Mouse (Mus musculus) heart, adult 18-20 months (tissue): ENCODE measurements around the gene Epb41l3. TPM values are rescaled to one million over a fixed set of nuclear protein-coding genes. Genes with fewer than 3 reads are reported as not detected.
"Not testable (repeated sequence)": the region's sequence is repeated elsewhere in the genome, so short reads cannot be mapped to it uniquely, and the experiment has no call there.

Source experiments
- DNase-seq, 2 experiments: peaks; one replicate each; pipeline ENCODE4 v3.0.0; 2021 to 2022; ENCODE audit warnings: mixed read lengths in 1 of 2
- total RNA-seq, 2 experiments: library from RNA; stranded (reverse); gene quantifications; 2 replicates each; pipeline ENCODE4 v1.2.3; 2021

Gene Epb41l3
- total RNA-seq, 2 experiments from 2014 or later = 15.0 to 16.2 TPM

DNA sequence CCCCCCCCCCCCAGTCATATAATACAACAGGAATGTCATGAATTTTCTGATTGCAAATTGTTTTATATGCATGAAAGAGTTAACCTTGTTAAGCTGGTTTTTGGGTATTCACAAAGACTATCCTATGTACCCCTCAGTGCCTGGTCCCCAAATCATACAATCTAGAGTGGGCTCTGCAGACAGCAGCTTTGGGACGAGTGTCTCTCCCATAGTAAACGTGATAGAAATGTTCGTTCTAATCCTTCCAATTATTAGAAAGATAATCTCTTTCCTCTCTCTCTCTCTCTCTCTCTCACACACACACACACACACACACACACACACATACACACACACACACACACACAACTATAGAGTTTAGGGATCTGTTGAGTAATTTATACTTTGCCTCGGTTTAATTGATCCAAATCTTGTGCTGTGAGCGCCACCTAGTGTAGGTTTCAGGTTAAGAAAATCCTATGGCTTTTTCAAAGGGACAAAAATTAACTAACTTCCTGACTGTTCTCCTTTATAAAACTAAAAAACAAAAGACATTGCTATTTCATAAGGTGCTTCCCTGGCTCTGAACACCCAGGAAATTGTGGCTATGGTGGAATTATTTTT is 30.4 kb downstream of the Epb41l3 start:
- peak; percentile 26 to 77 for DNase-seq

DNA sequence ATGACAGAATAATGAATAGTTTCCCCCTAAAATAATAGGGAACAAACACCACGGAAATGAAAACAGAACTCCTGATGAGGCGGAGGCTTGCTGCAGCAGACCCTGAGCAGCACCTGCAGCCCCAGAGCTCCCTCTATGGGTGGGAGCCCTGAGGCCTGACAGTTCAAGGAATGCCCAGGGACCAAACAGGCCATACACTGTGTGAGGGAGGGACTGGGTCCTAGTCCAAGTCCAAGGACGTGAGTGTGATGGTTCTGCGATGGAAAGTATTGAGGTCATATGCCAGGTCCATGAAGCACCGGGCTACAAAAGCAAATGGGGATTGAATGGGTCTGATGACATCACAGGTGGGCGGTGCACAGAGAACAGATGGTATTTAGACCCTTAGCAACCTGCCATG is 33.7 kb downstream of the Epb41l3 start:
- no peak for DNase-seq

DNA sequence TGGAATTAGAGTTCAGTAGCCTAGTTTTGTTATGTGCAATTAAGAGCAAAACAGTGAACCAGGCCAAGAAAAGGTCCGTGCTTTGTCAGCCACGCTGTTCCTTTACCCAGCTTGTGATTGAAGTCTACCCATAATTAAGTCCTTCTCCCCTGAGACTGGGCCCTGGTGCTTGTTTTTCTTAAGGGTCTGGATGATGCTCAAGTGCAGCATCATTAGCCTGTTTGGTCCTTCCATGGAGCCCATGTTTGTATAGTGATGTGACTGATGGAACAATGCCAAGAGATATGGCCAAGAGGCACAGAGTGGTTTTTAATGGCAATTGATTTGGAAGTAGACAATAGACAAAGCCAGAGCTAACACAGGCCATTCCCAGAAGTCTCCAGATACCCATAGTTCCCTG is 36.7 kb downstream of the Epb41l3 start:
- DNase-seq = no peak

DNA sequence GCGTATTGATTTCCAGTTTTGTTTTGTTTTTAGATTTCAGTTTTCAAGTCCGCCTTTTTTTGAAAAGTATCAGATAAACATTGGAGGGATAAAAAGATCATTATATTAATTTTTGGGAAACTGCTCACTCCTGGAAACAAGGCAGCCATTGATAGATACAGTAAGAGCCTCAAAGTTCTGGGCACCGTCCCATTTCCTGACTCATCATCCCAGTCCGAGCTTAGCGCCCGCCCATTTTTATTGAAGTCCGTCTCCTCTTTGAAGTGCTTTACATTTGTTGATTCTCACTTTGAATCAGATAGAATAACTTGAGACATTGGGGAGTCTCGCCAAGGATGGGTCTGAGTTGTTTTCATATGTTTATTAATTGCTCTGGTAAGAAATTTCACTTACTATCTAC is 43.7 kb downstream of the Epb41l3 start:
- no peak for DNase-seq

DNA sequence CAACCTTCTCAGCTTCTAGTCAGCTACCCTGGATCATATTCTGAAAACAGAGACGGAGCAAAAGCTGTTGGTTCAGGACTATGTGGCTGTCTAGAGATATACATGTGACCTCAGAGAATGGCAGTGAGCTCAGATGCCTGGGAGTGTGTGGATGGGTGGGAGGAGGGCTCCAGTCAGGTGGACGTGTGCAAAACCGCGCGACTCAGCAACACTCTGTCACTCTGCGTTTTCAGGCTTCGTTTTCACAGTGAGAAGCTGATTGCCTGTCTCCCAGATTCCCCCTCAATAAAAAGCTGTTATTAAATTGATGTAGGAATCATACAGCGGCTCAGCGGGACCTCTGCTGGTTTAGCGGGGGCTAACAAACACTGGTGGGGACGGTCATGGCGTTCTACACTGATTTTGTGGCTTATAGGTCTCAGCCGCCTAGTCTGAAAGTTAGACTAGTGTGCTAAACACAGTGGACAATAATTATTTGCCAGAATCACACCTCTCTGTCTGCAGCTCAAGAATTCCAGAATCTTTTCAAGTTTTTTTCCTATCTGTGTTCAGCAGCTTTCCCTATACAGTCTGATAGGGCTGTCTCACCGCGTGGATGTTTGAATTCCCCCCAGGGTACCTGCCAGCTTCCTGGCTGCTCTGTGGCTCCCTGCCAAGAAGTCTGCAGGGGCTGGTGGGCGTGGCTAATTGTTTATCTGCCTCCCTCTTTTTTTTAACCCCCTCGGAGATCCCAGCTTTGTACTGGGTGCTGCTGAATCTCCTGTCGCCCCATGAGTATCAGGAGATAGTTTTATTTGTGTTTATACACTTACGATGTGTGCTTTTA is 45.3 kb downstream of the Epb41l3 start:
- no peak for DNase-seq

DNA sequence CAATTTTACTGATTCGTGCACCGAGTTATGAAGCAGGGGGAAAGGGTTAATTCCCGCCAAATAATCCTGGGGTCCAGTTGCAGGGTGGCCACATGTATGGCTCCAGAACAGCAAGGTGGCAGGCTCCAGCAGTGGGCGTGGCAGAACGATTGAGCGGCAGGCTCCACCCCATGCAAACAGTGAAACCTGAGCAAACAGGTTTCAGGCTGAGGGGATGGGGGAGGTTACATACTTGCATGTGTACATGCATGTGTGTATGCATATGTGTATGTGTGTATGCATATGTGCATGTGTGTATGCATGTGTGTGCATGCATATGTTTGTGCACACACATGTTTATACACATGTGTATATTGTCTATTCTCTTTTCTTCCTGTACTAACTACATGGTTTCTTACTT is 46.9 kb downstream of the Epb41l3 start:
- DNase-seq = not testable (repeated sequence)

DNA sequence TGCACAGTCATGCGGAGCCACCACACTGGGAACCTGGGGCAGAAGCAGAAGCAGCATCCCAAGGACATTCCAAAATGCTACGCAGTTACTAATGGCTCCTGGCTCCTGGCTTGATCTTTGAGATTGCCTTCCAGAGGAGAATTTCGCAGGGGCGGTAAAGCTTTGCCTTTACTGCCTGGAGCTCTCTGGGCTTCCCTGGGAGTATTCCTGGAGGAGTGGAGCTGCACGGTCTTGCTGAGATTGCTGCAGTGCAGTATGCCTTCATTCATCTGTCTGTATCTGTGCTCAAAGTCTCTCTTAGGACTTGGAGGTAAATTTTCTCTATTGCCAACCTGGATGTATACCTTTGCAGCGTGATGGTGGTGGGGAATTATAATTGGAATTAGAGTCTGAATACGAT is 52.0 kb downstream of the Epb41l3 start:
- no peak for DNase-seq

DNA sequence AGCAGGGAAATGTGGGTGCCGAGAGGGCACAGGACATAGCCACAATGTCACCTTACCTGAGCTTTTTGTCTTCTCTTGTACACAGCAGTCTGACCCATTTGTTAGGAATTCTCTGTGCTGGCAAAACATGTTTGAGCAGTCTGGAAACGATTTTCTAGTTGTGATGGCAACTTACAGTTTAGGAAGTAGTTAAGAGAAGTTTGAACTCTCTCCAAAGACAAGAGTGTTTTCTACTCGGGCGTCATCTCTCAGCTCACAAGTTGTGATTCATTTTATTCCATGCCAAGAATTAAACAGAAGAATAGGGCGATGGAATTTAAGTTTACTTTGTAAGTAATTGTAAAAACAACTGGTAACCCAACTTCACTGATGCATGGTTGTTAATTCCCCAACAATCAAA is 52.5 kb downstream of the Epb41l3 start:
- DNase-seq = no peak

DNA sequence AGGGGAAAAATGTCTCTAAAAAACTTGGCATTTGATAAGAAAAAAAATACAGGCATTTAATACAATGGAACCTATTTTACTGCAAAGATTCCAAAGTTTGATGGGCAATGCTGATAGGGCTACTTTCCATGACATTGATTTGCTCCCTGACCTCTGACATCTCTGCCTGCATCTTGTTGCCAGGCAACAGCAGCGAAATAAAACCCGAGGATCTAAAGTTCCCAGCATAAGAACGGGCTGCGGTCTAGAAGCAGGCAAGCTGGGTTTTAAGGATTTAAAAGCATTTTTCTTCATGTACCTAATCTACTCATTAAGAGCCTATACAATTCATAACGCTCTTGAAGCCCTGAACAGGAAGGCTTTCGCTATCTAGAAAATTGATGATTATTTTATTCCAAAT is 54.0 kb downstream of the Epb41l3 start:
- DNase-seq = no peak

DNA sequence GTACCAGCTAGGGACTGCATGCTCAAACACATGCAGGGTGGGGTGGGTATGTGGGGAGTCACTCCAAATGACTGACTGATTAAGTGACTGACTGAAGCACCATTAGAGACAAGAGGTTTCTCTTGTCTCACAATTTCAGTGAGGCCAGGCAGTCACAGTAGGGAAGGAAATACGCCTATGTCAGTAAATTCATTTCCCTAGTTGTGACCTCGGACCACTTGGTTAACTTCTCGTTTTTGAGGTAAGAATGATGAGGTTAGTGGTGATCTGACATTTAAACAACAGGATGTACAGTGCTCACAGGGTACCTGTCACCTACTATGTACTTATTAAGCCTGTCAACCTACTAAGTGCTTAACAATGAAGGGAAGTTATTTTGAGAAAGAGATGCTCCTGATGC is 67.5 kb downstream of the Epb41l3 start:
- DNase-seq = no peak

DNA sequence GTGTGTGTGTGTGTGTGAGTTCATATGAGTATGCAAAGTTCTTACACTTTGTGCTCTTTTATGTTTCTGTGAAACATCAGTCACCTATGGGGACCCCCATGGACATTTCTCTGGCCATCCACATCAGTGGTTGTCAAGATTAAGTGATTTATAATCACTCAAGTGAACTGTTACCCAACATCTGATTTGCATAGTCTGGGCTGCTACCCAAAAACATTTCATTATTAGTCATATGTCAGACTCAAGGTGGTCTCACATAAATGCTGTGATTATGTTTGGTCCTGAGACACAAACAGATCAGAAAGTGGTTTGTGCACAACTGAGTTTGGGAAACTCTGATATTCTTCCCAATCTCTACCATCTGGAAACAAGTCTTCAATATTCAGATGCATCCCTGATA is 75.3 kb downstream of the Epb41l3 start:
- DNase-seq = no peak

DNA sequence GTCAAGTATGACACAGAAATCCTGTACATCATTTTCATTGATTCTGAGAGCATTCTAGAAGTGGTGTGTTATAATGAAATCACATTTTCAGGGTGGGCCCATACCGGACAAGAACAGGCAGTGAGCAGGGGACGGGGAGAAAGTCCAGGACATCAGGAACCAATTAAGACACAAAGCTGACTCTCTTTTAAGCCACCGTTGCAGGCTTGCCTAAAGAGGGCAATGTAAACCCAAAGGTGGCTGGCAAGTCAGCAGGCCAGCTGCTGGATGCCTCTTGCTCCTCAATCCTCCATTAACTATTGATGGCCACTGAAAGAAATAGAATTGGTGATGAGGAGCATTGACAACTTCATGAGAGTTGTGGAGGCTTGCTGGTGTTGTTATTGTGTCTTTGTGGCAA is 75.8 kb downstream of the Epb41l3 start:
- no peak for DNase-seq

DNA sequence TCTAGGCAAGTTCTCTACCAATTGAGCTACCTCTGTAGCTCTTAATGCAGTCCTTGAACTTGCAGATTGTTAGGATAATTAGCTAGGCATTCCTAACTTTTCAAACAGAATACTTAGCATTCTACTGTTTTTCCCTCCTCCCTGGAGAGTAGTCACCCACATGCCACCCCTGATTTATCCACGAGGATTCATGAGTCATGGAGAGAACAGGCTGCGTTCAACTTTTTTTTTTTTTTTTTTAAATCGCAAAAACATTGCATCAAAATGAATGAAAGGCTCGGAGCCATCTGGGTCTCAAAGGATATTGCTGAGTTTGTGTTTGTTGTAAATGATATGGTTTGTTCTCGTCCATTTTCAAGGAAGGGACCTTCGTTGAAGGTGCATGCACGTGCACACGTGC is 79.6 kb downstream of the Epb41l3 start:
- DNase-seq = no peak

DNA sequence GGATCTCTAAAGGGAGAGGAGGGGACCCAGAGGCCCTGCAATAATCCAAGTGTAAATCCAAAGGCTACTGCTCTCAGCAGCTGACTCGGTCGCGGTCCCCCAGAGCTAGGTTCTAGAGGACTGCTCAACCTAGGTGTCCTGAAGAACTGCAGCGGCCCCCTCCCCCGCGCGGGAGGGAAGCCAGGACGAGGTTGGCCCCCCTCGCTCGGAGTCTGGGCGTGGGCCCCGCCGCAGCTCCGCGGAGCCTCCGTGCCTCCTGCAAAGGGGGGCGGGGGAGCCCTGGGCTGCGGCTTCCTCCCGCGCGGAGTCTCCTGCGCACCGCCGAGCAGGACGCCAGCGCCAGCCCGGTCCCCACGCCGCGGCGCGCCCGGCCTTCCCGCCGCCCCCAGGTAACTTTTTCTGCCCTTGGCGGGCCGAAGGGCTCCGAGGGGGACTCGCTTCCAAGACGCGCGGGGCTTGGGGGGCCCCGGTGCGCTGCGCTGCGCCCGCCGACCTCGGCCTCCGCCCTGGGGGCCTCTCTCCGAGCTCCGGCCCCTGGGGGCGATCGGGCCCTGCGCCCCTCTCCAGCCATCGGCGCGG is 81.1 kb downstream of the Epb41l3 start:
- peak; percentile 47 to 59 for DNase-seq

DNA sequence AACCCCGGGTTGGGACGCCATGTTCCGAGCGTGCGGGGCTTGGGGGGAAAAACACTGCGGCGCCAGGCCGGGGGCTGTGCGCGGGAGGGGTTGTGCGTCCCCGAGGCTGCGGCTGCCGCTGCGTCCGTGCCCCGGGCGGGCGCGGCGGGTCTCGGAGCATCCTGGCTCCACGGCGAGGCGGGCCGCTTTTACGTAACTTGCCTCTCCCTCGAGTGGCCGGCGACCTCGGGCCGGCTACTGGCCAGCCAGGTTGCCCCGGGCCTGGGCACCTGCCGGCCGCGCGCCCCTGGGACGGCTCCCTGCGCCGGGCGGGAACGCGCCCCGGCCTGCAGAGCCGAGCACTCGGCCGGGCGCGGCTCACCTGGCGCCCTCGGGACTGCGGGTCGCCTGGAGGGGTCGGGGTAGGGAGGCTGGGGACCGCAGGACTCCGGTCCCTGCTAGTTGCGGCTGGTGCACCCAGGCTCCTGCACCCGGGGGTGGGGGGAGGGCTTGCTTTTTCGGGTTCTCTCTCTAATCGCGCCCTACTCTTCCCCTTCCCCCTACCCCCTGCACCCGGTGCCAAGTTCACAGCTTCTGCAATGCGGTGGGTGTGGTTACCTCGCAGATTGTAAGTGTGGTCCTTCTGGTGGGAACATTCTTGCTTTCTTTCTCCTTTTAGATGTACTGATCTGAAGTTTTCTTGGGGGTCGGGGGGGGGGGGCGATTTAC is 81.8 kb downstream of the Epb41l3 start:
- DNase-seq = peak; percentile 12 to 43

DNA sequence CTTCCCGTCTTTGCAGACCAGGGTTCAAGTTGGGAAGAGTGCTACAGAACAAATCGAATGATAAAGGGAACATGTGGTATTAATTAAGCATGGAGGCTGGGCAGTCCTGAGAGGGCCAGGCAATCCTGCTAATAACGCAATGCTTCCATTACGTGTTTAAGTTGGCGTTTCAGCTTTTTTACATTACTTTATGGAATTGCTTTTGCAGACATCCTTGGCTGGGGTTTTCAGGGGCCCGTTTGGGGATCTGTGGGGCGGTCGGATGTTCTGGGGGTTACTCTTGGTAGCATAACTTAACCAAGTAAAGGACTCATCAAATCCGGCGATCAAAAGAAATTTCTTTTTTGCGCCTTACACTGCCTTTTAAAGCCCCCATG is 82.3 kb downstream of the Epb41l3 start:
- DNase-seq = peak in 1 of 2 experiments; percentile 18

DNA sequence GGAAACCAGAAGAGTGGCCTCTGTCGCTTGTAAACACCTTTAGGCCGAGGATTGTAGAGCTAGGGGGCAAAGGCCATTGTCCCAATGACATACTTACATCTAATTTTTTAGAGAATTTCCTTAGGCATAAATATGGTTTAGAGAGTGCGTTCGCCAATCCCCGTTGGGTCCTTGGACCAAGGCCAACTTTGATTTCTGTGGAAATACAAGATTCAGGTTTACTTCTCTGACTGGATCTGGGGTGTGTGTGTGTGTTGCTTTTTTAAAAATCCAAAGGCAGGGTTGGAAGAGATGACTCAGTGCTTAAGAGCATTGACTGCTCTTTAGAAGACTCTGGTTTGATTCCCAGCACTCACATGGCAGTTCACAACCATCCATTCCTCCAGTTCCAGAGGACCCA is 83.2 kb downstream of the Epb41l3 start:
- DNase-seq = no peak

DNA sequence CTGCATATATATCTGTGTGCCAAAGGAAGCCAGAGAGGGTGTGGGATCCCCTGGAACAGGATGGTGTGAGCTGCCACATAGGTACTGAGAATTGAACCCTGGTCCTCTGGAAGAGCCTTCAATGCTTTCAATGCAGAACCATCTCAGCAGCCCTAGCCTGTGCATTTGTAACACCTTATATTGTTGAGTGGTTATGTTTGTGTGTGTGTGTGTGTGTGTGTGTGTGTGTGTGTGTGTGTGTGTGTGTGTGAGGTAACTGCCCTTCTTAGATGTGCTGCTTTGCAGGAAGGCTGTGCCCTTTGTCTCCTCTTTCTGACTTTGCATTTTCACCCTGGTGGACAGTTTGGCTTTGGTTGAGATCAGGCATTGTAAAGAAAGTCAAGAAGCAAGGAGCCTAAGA is 87.2 kb downstream of the Epb41l3 start:
- DNase-seq = no peak

DNA sequence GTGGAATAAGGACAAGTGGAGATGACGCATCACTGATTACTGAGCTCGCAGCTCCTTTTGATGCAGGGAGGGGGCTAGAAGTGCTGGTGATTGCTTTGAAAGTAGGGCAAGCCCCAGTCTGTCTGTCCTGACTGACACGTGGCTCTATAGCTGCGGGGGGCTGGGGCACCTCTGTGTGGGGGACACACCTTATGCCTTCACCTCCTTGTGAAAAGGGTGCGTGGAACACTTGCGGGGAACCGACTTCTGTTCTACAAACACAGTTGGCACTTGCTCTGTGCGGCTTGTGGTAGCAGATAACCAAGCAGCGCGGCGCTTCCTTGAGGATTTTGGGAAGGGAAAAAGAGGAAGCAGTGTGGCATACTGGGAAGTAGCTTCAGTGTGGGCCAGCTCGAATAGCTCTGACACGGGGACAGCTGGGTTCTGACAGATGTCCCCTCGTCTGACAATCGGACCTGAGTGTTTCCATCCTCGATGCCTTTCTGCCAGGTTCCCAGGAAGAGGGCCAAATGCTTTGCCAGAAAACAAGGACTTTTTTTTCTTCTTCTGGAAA is 101.5 kb downstream of the Epb41l3 start:
- DNase-seq = peak in 1 of 2 experiments; percentile 14

DNA sequence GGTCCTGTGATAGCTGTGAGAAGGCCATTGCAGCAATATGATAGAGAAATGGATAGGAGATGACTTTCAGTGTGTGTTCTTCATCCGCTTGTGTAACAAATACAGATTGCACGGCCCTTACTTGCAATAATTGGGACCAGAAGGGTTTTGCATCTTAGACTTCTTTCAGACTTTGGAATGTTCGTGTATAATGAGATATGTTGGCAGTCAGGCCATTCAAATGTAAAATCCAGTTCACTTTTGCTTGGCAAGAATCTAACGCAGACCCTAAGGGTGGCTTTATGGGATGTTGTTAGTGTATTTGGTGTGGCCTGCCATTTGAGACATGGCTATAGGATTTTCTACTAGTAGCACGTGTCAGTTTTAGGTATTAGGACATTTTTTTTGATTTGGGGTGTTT is 102.5 kb downstream of the Epb41l3 start:
- no peak for DNase-seq

DNA sequence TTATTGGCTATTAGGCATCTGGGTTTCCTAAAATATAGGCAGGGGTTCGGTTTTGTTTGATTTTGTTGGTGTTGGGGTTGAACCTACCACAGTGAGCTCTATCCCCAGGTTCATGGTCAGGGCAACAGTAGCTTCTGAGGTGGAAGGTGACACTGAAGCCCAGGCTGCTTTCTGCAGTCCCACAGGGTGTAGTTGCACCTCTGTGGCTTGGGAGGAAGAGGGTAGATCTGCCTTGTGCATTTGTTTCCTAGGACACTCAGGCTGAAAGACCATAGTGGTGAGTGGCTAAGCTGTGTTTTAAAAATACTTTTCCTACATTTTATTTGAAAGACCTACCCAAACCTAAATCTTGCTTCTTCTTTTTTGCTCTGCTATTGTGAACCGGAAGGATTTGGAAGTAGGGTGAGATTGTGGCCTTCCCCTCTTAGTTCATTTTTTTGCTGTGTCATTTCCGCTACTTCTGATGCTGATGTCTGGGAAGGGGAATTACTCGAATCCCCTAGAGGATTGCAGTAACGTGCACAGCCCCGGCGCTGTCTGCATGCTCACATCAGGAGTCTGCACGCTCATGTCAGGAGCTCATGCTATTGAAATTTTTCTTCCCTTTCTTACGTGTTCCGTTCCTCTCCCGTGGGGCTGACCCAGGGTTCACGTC is 105.5 kb downstream of the Epb41l3 start:
- DNase-seq = peak; percentile 18 to 74
